Mouse (Mus musculus): Measurements from ENCODE around the gene Higd2a.

The Higd2a gene

GRCm38 (mm10) chr13:54589996-54590951 is at the start of gene Higd2a, which contains the start of gene Nop16:
Gene Higd2a, plus strand, starts transcription at chr13:54590207.
Gene Nop16, minus strand, starts transcription at chr13:54590090.
- DNase-seq (ENCODE audit: low spot score): peak; percentile 97

GRCm38 (mm10) chr13:54548036-54548435 is 42.0 kb upstream of the Higd2a start:
- DNase-seq (ENCODE audit: low spot score): no peak

GRCm38 (mm10) chr13:54556176-54556575 is 33.8 kb upstream of the Higd2a start:
- DNase-seq (ENCODE audit: low spot score): no peak

- DNase-seq (ENCODE audit: low spot score): no peak
Measured at GRCm38 (mm10) chr13:54556796-54557195, 33.2 kb upstream of the Higd2a start.

- no peak for DNase-seq (ENCODE audit: low spot score)
Measured at GRCm38 (mm10) chr13:54557652-54558051, 32.4 kb upstream of the Higd2a start.

GRCm38 (mm10) chr13:54559656-54560055 is 30.4 kb upstream of the Higd2a start:
- no peak for DNase-seq (ENCODE audit: low spot score)

GRCm38 (mm10) chr13:54560608-54561007 is 29.4 kb upstream of the Higd2a start:
- no peak for DNase-seq (ENCODE audit: low spot score)

- DNase-seq (ENCODE audit: low spot score): no peak
Measured at GRCm38 (mm10) chr13:54562562-54562961, 27.4 kb upstream of the Higd2a start.

GRCm38 (mm10) chr13:54564232-54565200 is 25.5 kb upstream of the Higd2a start:
- no peak for DNase-seq (ENCODE audit: low spot score)

- DNase-seq (ENCODE audit: low spot score): peak; percentile 92
Measured at GRCm38 (mm10) chr13:54565201-54565581, 24.8 kb upstream of the Higd2a start, which contains the start of gene 4833439L19Rik. Gene 4833439L19Rik, minus strand, starts transcription at chr13:54565435.

- peak; percentile 56 for DNase-seq (ENCODE audit: low spot score)
Measured at GRCm38 (mm10) chr13:54565594-54566345, 24.2 kb upstream of the Higd2a start.

GRCm38 (mm10) chr13:54568380-54568779 is 21.6 kb upstream of the Higd2a start:
- DNase-seq (ENCODE audit: low spot score): no peak

- no peak for DNase-seq (ENCODE audit: low spot score)
Measured at GRCm38 (mm10) chr13:54569282-54569681, 20.7 kb upstream of the Higd2a start.

- DNase-seq (ENCODE audit: low spot score): no peak
Measured at GRCm38 (mm10) chr13:54570736-54571135, 19.3 kb upstream of the Higd2a start.

GRCm38 (mm10) chr13:54571637-54572036 is 18.4 kb upstream of the Higd2a start:
- DNase-seq (ENCODE audit: low spot score): no peak

GRCm38 (mm10) chr13:54572621-54573020 is 17.4 kb upstream of the Higd2a start:
- no peak for DNase-seq (ENCODE audit: low spot score)

- peak; percentile 79 for DNase-seq (ENCODE audit: low spot score)
Measured at GRCm38 (mm10) chr13:54574854-54575481, 15.0 kb upstream of the Higd2a start, which contains the start of gene Arl10. Gene Arl10, plus strand, starts transcription at chr13:54575015.

- DNase-seq (ENCODE audit: low spot score): no peak
Measured at GRCm38 (mm10) chr13:54575489-54575888, 14.5 kb upstream of the Higd2a start.

GRCm38 (mm10) chr13:54577652-54578507 is 12.1 kb upstream of the Higd2a start:
- no peak for DNase-seq (ENCODE audit: low spot score)

GRCm38 (mm10) chr13:54581385-54581784 is 8.6 kb upstream of the Higd2a start:
- DNase-seq (ENCODE audit: low spot score): no peak
